ENCODE assay signal across 9 mouse cellular contexts in genomic region chr4:123425672-123426272, GRCm38 (mm10).
DNase-seq lines count a peak whose midpoint lies in the region; ATAC-seq and TF ChIP-seq lines count a peak whose summit lies in the region.
"Had no signal": no experiment of that assay in that cellular context is flagged by ENCODE, and none has a peak within 500 bp of the region (broad histone marks: within the 10 kb centered on the region; RNA-seq: fewer than 3 reads in every experiment).

No protein-coding gene starts in this region.

- H3K36me3 ChIP-seq in limb, embryonic 13.5 days: peaks cover 20% of the 10 kb centered on the region
- H3K36me3 ChIP-seq in limb, embryonic 10.5 days: peaks cover 31% of the 10 kb centered on the region
- peaks cover 20% of the 10 kb centered on the region for H3K36me3 ChIP-seq in heart, embryonic 13.5 days
- H3K36me3 ChIP-seq in liver, postnatal 0 days (replicated peaks; ENCODE audit: insufficient read depth, low read length): peaks cover 12% of the 10 kb centered on the region

- 0 out of 2 replicates have a peak, but pooled peaks have one; percentile 57 for ATAC-seq in limb, embryonic 13.5 days (ENCODE audit: low FRiP score, low read depth)
- ATAC-seq in heart, embryonic 13.5 days (ENCODE audit: extremely low read depth, insufficient number of reproducible peaks, low FRiP score, low TSS enrichment): peak; percentile 58; the same call in 1 of the 2 replicates
- ATAC-seq in liver, postnatal 0 days: peak; percentile 93
- ATAC-seq in CD4-positive, CD25-positive, alpha-beta regulatory T cell, adult 4 months: no peak
- ATAC-seq: midbrain, embryonic 16.5 days had no signal

- no peak overlapping the region for H3K4me2 ChIP-seq in limb, embryonic 13.5 days (replicated peaks)
- peak overlapping the region; percentile 40 for H3K4me2 ChIP-seq in heart, embryonic 13.5 days
- peak overlapping the region; percentile 10; the same call in 1 of the 2 replicates for H3K4me2 ChIP-seq in liver, postnatal 0 days (ENCODE audit: low read depth, low read length)

- no peak overlapping the region for H3K27ac ChIP-seq in limb, embryonic 13.5 days
- H3K27ac ChIP-seq in limb, embryonic 10.5 days: no peak overlapping the region
- peak overlapping the region; percentile 84 for H3K27ac ChIP-seq in heart, embryonic 13.5 days (replicated peaks)
- peak overlapping the region; percentile 64 for H3K27ac ChIP-seq in liver, postnatal 0 days (ENCODE audit: low read depth)

- TF ChIP-seq EP300 in liver, postnatal 0 days (IDR thresholded peaks at IDR 0.05; ENCODE audit: low read depth): no peak

- DNase-seq in limb, embryonic 10.5 days (ENCODE audit: low spot score): no peak
- no peak for DNase-seq in liver, postnatal 0 days
- DNase-seq in thymus, postnatal 14 days: no peak
- DNase-seq in testis, postnatal 14 days (ENCODE audit: low spot score): no peak
- DNase-seq: cerebellum, adult 2 months had no signal

- peaks cover 14% of the 10 kb centered on the region; the same call in 1 of the 2 replicates for H3K4me1 ChIP-seq in limb, embryonic 13.5 days
- 0 out of 2 replicates have a peak, but pooled peaks cover 3% of the 10 kb centered on the region for H3K4me1 ChIP-seq in limb, embryonic 10.5 days
- peaks cover 68% of the 10 kb centered on the region for H3K4me1 ChIP-seq in heart, embryonic 13.5 days
- peaks cover 20% of the 10 kb centered on the region for H3K4me1 ChIP-seq in liver, postnatal 0 days (ENCODE audit: insufficient read depth)

- H3K9ac ChIP-seq in limb, embryonic 13.5 days: no peak overlapping the region
- 0 out of 2 replicates have a peak overlapping the region, but pooled peaks have one; percentile 16 for H3K9ac ChIP-seq in heart, embryonic 13.5 days
- no peak overlapping the region for H3K9ac ChIP-seq in liver, postnatal 0 days (replicated peaks)

- no peaks in the 10 kb centered on the region for H3K27me3 ChIP-seq in limb, embryonic 13.5 days
- no peaks in the 10 kb centered on the region for H3K27me3 ChIP-seq in limb, embryonic 10.5 days (ENCODE audit: low read depth, poor library complexity, severe bottlenecking)
- no peaks in the 10 kb centered on the region for H3K27me3 ChIP-seq in heart, embryonic 13.5 days (replicated peaks)
- no peaks in the 10 kb centered on the region for H3K27me3 ChIP-seq in liver, postnatal 0 days (ENCODE audit: insufficient read depth, low read length)

- 67% methylated on average over 1 of the region's 1 CpGs for WGBS in limb, embryonic 13.5 days
- WGBS in limb, embryonic 10.5 days: 82% methylated on average over 1 of the region's 1 CpGs
- WGBS in heart, embryonic 13.5 days: 23% methylated on average over 1 of the region's 1 CpGs
- 38% methylated on average over 1 of the region's 1 CpGs for WGBS in liver, postnatal 0 days (ENCODE audit: insufficient replicate concordance)

- H3K9me3 ChIP-seq in limb, embryonic 13.5 days: no peaks in the 10 kb centered on the region
- no peaks in the 10 kb centered on the region for H3K9me3 ChIP-seq in limb, embryonic 10.5 days (replicated peaks)
- H3K9me3 ChIP-seq in heart, embryonic 13.5 days: no peaks in the 10 kb centered on the region
- H3K9me3 ChIP-seq in liver, postnatal 0 days (ENCODE audit: low read length): no peaks in the 10 kb centered on the region

- H3K4me3 ChIP-seq in limb, embryonic 13.5 days: no peak overlapping the region
- no peak overlapping the region for H3K4me3 ChIP-seq in limb, embryonic 10.5 days
- no peak overlapping the region for H3K4me3 ChIP-seq in heart, embryonic 13.5 days
- no peak overlapping the region for H3K4me3 ChIP-seq in liver, postnatal 0 days (ENCODE audit: low read depth, low read length)

- TF ChIP-seq CTCF in liver, postnatal 0 days (IDR thresholded peaks at IDR 0.05; ENCODE audit: low read depth): no peak

Comparison
In these comparisons a context has a peak if more than half of its experiments do, and no peak if none do; other contexts are left out.
1. H3K27ac ChIP-seq: peak in heart, embryonic 13.5 days (single experiment) and liver, postnatal 0 days (single experiment); none in limb, embryonic 13.5 days (single experiment) and limb, embryonic 10.5 days (single experiment).